Mouse (Mus musculus): ENCODE measurements around the gene Senp8. TPM values are rescaled to one million over a fixed set of nuclear protein-coding genes. Genes with fewer than 3 reads are reported as not detected.

Gene Senp8
- polyA plus RNA-seq (2015; fragmentation: Nextera tagmentation; extraction: Ambion mirVana), result 5.5 and 6.0 TPM in 2 replicates

GRCm38 (mm10) chr9:59750267-59751065 lies at the start of gene Senp8, which contains the start of gene Myo9a:
TSS of gene Senp8 (minus strand) at chr9:59750710.
TSS of gene Myo9a (plus strand) at chr9:59750896.

Other genes with a start within 250 kb of the Senp8 start
- 59.0 and 62.2 TPM in 2 replicates for gene Hexa, start 211.2 kb downstream of the Senp8 start, polyA plus RNA-seq (2015; fragmentation: Nextera tagmentation; extraction: Ambion mirVana)
- gene Tmem202, start 210.9 kb downstream of the Senp8 start, polyA plus RNA-seq (2015; fragmentation: Nextera tagmentation; extraction: Ambion mirVana), result 0.39 and 1.4 TPM in 2 replicates
- 0.27 and 0.30 TPM in 2 replicates for gene Celf6, start 172.8 kb downstream of the Senp8 start, polyA plus RNA-seq (2015; fragmentation: Nextera tagmentation; extraction: Ambion mirVana)
- gene Parp6, start 133.4 kb downstream of the Senp8 start, polyA plus RNA-seq (2015; fragmentation: Nextera tagmentation; extraction: Ambion mirVana), result 12.8 and 14.4 TPM in 2 replicates
- 986 and 1,026 TPM in 2 replicates for gene Pkm, start 94.3 kb downstream of the Senp8 start, polyA plus RNA-seq (2015; fragmentation: Nextera tagmentation; extraction: Ambion mirVana)
- 0.41 and 1.3 TPM in 2 replicates for gene Gramd2, start 70.6 kb downstream of the Senp8 start, polyA plus RNA-seq (2015; fragmentation: Nextera tagmentation; extraction: Ambion mirVana)
- 6.1 and 6.7 TPM in 2 replicates for gene Myo9a, start 186 bp upstream of the Senp8 start, polyA plus RNA-seq (2015; fragmentation: Nextera tagmentation; extraction: Ambion mirVana)
- 0.28 and 0.31 TPM in 2 replicates for gene Nr2e3, start 209.9 kb upstream of the Senp8 start, polyA plus RNA-seq (2015; fragmentation: Nextera tagmentation; extraction: Ambion mirVana)

All from urinary bladder, postnatal 0 days (tissue).